ENCODE assay signal across 9 mouse cellular contexts in the genomic region with DNA sequence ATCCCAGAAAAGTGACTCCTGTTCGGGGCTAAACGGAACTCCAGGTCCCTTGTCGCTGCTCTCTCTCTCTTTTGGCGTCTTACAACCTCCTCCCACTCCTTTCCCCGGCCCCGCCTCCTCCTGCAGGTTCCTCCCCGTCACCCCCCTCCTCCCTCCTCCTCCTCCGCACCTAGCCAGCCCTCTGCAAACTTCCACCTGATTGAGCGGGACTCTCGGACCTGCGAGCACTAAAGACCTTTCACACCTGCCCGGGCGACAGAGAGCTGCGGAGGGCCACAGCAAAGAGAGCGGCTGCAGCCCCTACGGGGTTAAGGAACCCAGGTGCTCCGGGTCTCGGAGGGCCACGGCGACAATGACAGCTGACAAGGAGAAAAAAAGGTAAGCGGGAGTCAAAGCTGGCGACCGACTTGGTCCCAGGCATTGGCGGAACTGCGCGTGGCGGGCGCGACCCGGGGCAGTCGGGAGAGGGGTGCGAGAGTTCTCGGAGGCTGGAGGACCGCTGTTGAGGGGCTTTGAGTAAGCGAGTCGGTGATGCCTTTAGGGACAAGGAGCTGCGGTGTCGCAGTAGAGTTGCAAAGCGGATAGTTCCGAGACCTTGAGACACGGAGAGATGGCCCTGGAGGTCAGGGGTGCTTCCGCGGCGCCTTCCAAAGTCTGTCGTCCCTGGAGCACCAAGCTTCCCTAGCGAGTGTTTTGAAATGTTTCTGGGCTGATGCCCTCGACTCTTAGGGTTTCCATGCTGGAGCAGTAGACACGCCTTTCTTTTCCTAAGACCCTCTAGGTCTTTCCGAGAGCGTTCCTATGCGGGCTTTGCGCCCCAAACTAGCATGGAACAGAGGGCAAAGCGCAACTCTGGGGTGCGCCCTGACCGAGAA. TPM values are rescaled to one million over a fixed set of nuclear protein-coding genes. Genes with fewer than 3 reads are reported as not detected.
DNase-seq lines count a peak whose midpoint lies in the region; ATAC-seq and TF ChIP-seq lines count a peak whose summit lies in the region.
"Had no signal": no experiment of that assay in that cellular context is flagged by ENCODE, and none has a peak within 500 bp of the region (broad histone marks: within the 10 kb centered on the region; RNA-seq: fewer than 3 reads in every experiment).

No protein-coding gene starts in this region.

- peak; percentile 45 for DNase-seq in heart, postnatal 0 days (ENCODE audit: low spot score)
- peak; percentile 86 for DNase-seq in kidney, postnatal 14 days
- DNase-seq in skeletal muscle tissue, adult 2 months (ENCODE audit: low read depth, low spot score) = peak; percentile 74
- no peak for DNase-seq in frontal cortex, postnatal 25 days (ENCODE audit: low spot score in 2 of 2)

- peak overlapping the region; percentile 82 for H3K4me2 ChIP-seq in embryonic facial prominence, embryonic 15.5 days (replicated peaks)
- peak overlapping the region; percentile 96 for H3K4me2 ChIP-seq in heart, postnatal 0 days (ENCODE audit: low read depth, low read length)

- peaks cover 63% of the 10 kb centered on the region for H3K27me3 ChIP-seq in erythroblast, embryonic 14.5 days (ENCODE audit: control insufficient read depth)
- H3K27me3 ChIP-seq in embryonic facial prominence, embryonic 15.5 days = peaks cover 55% of the 10 kb centered on the region
- 0 out of 2 replicates have a peak, but pooled peaks cover 3% of the 10 kb centered on the region for H3K27me3 ChIP-seq in heart, postnatal 0 days (ENCODE audit: control insufficient read depth, insufficient read depth, low read length)

- H3K36me3 ChIP-seq in erythroblast, embryonic 14.5 days (ENCODE audit: control insufficient read depth) = no peaks in the 10 kb centered on the region
- H3K36me3 ChIP-seq in embryonic facial prominence, embryonic 15.5 days = no peaks in the 10 kb centered on the region
- no peaks in the 10 kb centered on the region for H3K36me3 ChIP-seq in heart, postnatal 0 days (replicated peaks; ENCODE audit: control insufficient read depth, insufficient read depth, low read length)

- H3K9ac ChIP-seq in embryonic facial prominence, embryonic 15.5 days = peak overlapping the region; percentile 16; the same call in 1 of the 2 replicates
- H3K9ac ChIP-seq in heart, postnatal 0 days (replicated peaks; ENCODE audit: low read depth, low read length) = peak overlapping the region; percentile 72

- 0 out of 2 replicates have a peak, but pooled peaks cover 2% of the 10 kb centered on the region for H3K9me3 ChIP-seq in erythroblast, embryonic 14.5 days (ENCODE audit: control insufficient read depth, low read length)
- no peaks in the 10 kb centered on the region for H3K9me3 ChIP-seq in embryonic facial prominence, embryonic 15.5 days (replicated peaks)
- H3K9me3 ChIP-seq in heart, postnatal 0 days (replicated peaks; ENCODE audit: control insufficient read depth, low read length) = no peaks in the 10 kb centered on the region

- TF ChIP-seq CTCF in heart, postnatal 0 days (IDR thresholded peaks at IDR 0.05; ENCODE audit: low read depth) = no peak

- ATAC-seq in erythroblast, adult 5-6 weeks (replicated peaks; ENCODE audit: low FRiP score, poor library complexity, severe bottlenecking) = no peak
- ATAC-seq in embryonic facial prominence, embryonic 15.5 days (ENCODE audit: insufficient number of reproducible peaks, low FRiP score, low TSS enrichment, low read depth) = no peak
- 0 out of 2 replicates have a peak, but pooled peaks have one; percentile 31 for ATAC-seq in heart, postnatal 0 days (ENCODE audit: insufficient read depth, low read depth)
- peak; percentile 35 for ATAC-seq in megakaryocyte, adult 5-6 weeks (ENCODE audit: poor library complexity, severe bottlenecking)

- peaks cover 5% of the 10 kb centered on the region for H3K4me1 ChIP-seq in erythroblast, embryonic 14.5 days (ENCODE audit: control insufficient read depth)
- peaks cover 25% of the 10 kb centered on the region for H3K4me1 ChIP-seq in embryonic facial prominence, embryonic 15.5 days
- peaks cover 11% of the 10 kb centered on the region for H3K4me1 ChIP-seq in heart, postnatal 0 days (ENCODE audit: control insufficient read depth, insufficient read depth)

- under 1% methylated on average over 55 of the region's 55 CpGs for WGBS in embryonic facial prominence, embryonic 15.5 days
- WGBS in heart, postnatal 0 days = under 1% methylated on average over 55 of the region's 55 CpGs

- TF ChIP-seq EP300 in heart, postnatal 0 days (IDR thresholded peaks at IDR 0.05; ENCODE audit: low read depth) = no peak; the same call in 1 of the 2 replicates

- peak overlapping the region; percentile 50 for H3K4me3 ChIP-seq in erythroblast, embryonic 14.5 days (replicated peaks)
- H3K4me3 ChIP-seq in embryonic facial prominence, embryonic 15.5 days (replicated peaks) = peak overlapping the region; percentile 57
- peak overlapping the region; percentile 82 for H3K4me3 ChIP-seq in heart, postnatal 0 days (ENCODE audit: low read depth, low read length)

- no peak overlapping the region for H3K27ac ChIP-seq in embryonic facial prominence, embryonic 15.5 days (replicated peaks)
- H3K27ac ChIP-seq in heart, postnatal 0 days (ENCODE audit: low read depth) = peak overlapping the region; percentile 56

RNA-seq across cellular contexts. Expression of a gene that starts 0.7 kb away (rescaled TPM):
- 0.01 and 0.02 TPM in 2 replicates for polyA plus RNA-seq in erythroblast, embryonic 14.5 days (2012)
- total RNA-seq in erythroblast, adult 5-6 weeks (2015; ENCODE audit: low replicate concordance) = 0.42 and 0.77 TPM in 2 replicates
- 0.17 TPM in 1 of 2 replicates, not detected in the other for total RNA-seq in erythroblast, adult 5-6 weeks (2017; ENCODE audit: low replicate concordance)
- polyA plus RNA-seq in embryonic facial prominence, embryonic 15.5 days (2015; fragmentation: Nextera tagmentation; extraction: Ambion mirVana) = 6.0 and 9.8 TPM in 2 replicates
- 28.7 and 38.3 TPM in 2 replicates for total RNA-seq in heart, postnatal 0 days (2014; rRNA removed; ENCODE audit: low replicate concordance)
- polyA plus RNA-seq in heart, postnatal 0 days (2015; fragmentation: Nextera tagmentation; extraction: Ambion mirVana) = 9.1 and 9.2 TPM in 2 replicates
- total RNA-seq in megakaryocyte, adult 5-6 weeks (2015) = 0.91 and 1.3 TPM in 2 replicates
- total RNA-seq in megakaryocyte, adult 5-6 weeks (2017) = 0.07 and 0.33 TPM in 2 replicates
- total RNA-seq: MEL had no signal

Comparison
In these comparisons a context has a peak if more than half of its experiments do, and no peak if none do; other contexts are left out.
1. ATAC-seq: peak in heart, postnatal 0 days (single experiment) and megakaryocyte, adult 5-6 weeks (single experiment); none in erythroblast, adult 5-6 weeks (single experiment) and embryonic facial prominence, embryonic 15.5 days (single experiment).
2. DNase-seq: peak in heart, postnatal 0 days (single experiment), kidney, postnatal 14 days (single experiment) and skeletal muscle tissue, adult 2 months (single experiment); none in frontal cortex, postnatal 25 days (0 of 2).
3. RNA of a gene that starts 0.7 kb away (total RNA-seq): 28.7 to 38.3 TPM in heart, postnatal 0 days; 0.07 to 1.3 TPM in megakaryocyte, adult 5-6 weeks and 0.17 to 0.77 TPM in erythroblast, adult 5-6 weeks; every median in the first group is over 10 times any median in the second.
4. Peak in every context shown above with its lines, with median percentiles within 50 percentile points of each other: H3K4me3 ChIP-seq.